Mouse (Mus musculus): ENCODE measurements around the gene Rin2.

GRCm38 (mm10) chr2:145871308-145871707 lies 196.3 kb downstream of the Rin2 start:
- no peak for TF ChIP-seq CTCF (IDR thresholded peaks at IDR 0.05; ENCODE audit: control insufficient read depth, insufficient read depth, low read length)
- no peak for TF ChIP-seq POLR2A (IDR thresholded peaks at IDR 0.05; ENCODE audit: borderline replicate concordance, control insufficient read depth, low read depth, low read length)
